Mouse (Mus musculus) ES-E14 (cell line): ENCODE measurements at regions not wholly inside any gene's neighbourhood (a gene's known extent, or its start where the extent isn't known, plus 50 kb on each side); places are given as distances from the start of the nearest gene placed in this dataset.

Experiments
- HCFC1 ChIP-seq: IDR thresholded peaks from 2 replicates; pipeline ENCODE4 v1.6.1; 2012; ENCODE audit warnings: low read length, inconsistent platforms, borderline replicate concordance; ENCODE audit not compliant: insufficient read depth
- MAFK ChIP-seq: IDR thresholded peaks from 2 replicates; pipeline ENCODE4 v1.6.1; 2014; ENCODE audit warnings: mild to moderate bottlenecking, low read depth, low read length, inconsistent platforms; ENCODE audit not compliant: insufficient read depth
- ZC3H11A ChIP-seq: IDR thresholded peaks from 2 replicates; pipeline ENCODE4 v1.6.1; 2012; ENCODE audit warnings: low read depth, mild to moderate bottlenecking, inconsistent platforms, low read length, borderline replicate concordance
- ZNF384 ChIP-seq: IDR thresholded peaks from 2 replicates; pipeline ENCODE4 v1.6.1; 2012; ENCODE audit warnings: low read depth, low read length, inconsistent platforms

GRCm38 (mm10) chr10:25740956-25741355, 204.9 kb upstream of the Smlr1 start:
- TF ChIP-seq ZNF384 = no peak
- no peak for TF ChIP-seq ZC3H11A
- no peak for TF ChIP-seq HCFC1
- no peak for TF ChIP-seq MAFK
